Mouse (Mus musculus) T-helper 2 cell (primary cell): ENCODE measurements at regions not wholly inside any gene's neighbourhood (a gene's known extent, or its start where the extent isn't known, plus 50 kb on each side); places are given as distances from the start of the nearest gene placed in this dataset.
"Not testable (repeated sequence)": the region's sequence is repeated elsewhere in the genome, so short reads cannot be mapped to it uniquely, and the experiment has no call there.

Source experiments
- in situ Hi-C: fragments of 300-600 bp; cut with MboI, MseI; formaldehyde crosslinking; loops from one replicate; pipeline ENCODE4 v1.15.1; 2025; ENCODE audit warnings: high pct_unique_total_duplicates

DNA sequence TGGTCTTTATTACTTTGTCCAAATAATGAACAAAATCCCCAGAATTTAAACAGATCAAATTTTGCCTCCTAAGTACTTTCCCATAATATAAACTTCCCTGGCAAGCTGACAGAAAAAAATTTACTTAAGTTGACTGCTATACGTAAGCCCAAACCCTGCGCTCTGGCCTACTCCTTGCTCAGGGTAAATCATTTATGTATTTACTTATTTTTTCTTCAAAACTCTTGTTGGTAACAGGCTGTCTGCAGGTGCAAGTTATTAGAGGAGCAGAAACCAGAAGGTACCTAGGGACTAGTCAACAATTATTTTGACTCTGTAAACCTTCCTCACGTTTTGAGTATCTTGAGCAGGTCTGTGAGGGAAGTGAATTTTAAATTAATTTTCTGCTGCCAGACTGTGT, 2615.7 kb downstream of the Poteg start:
- in situ Hi-C loops, result no loop called here

DNA sequence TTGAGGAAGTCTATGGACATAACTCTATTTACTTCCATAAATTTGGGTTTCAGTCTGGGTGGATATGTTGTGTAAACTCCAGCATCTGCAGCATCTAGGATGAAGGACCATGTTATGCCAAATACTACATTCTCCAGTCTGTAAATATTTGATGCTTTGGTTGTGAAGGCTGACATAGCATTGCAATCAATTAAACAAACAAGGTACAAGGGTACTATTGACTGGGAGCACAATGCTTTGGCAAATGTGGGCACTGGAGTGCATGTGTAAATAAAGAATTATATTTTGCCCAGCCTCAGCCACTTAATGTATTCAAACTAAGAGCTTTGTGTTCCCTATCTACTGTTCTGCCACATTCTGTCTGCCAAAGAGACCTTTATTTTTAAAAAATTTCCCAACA, 2630.3 kb downstream of the Poteg start:
- in situ Hi-C loops, result no loop called here

DNA sequence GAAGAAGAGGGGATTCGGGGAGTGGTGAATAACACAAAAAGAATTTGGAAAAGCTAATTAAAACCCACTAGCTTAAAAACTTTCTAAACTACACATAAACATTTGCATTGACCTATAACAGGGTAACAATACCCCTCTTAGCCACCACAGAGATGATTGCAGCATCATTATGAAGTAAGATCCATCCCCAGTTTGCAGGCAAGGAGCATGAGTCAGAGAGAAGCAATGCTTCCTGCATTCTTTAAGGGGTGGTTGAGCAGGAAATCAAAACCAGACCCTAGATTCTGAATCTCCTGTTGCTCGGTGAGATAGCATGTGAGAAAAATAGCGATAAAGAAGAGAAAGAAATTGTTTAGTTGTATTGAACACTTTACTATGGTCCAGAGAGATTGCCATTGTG, 2680.3 kb downstream of the Poteg start:
- in situ Hi-C loops, result no loop called here

DNA sequence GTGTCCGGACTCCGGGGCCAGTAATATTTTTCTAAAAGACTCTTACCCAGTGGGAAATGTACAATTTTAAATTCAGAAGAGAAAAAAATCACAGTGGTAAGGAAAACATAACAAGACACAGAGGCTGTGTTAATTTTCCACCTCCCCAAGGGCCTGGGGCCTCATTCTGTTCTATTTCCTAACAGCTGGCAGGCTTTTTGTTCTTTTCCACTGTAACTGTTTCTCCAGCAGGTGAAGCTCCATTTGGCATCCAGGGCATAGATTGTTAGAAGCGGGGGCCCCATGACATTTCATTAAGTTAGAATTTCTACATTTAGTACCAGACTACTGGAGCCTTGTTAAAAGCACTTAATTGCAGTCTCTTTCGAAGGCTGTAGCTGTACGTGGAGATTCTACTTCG, 2687.5 kb downstream of the Poteg start:
- in situ Hi-C loops, result no loop called here

DNA sequence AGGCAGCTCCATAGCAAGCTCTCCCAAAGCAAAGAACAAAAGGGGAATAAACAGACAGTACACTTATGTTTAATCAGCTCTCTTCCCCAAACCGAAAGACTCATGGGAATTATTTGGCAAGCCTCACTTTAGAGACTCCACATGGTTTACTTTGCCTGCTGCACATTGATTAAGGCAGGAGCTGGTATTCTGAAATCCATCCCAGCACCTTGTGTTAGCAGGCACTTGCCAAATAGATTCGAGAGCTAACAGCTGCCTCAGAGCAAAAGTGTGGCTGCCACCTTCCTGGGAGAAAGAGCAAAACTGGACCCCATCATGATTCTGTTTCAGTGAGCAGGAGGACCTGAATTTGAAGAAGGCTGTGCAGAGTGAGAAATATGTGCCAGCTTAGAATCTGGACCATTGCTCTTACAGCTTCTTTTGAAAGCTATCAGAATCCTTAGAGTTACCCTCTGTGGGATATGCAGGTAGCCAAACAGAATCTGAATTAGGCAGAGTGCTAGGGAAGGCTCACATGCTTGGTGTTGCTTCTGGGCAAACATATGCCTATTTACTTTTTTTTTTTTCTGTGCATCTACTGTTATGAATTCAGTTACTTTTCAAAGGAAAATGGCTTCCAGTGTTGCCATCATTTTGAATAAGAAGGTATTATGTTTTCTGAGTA, 2703.8 kb downstream of the Poteg start:
- in situ Hi-C loops, result no loop called here

DNA sequence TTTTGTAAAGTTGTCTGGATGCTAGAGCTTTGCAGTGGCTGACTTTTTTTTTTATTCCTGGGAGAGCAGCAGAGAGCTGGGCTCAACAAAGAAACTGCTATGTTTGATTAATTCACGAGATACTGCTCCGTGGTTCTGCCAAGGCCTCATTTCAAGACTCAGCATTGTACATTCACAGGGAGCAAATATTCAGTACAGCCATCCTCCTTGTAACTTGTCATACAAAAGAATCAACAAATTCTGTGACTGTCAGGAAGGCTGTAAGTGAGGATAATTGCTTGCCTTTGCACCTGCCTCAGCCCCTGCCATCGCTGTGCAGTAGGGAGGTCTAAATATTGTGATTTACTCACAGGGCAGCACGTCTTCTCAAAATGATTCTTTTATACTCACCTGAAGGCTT, 2705.5 kb downstream of the Poteg start:
- in situ Hi-C loops, result no loop called here

GRCm38 (mm10) chr8:30171881-30172280, 2724.4 kb downstream of the Poteg start:
- in situ Hi-C loops, result no loop called here

- in situ Hi-C loops, result not testable (repeated sequence)
Measured at GRCm38 (mm10) chr8:30202746-30203145, 2755.3 kb downstream of the Poteg start.

- in situ Hi-C loops, result no loop called here
Measured at GRCm38 (mm10) chr8:30227354-30227753, 2779.9 kb downstream of the Poteg start.

DNA sequence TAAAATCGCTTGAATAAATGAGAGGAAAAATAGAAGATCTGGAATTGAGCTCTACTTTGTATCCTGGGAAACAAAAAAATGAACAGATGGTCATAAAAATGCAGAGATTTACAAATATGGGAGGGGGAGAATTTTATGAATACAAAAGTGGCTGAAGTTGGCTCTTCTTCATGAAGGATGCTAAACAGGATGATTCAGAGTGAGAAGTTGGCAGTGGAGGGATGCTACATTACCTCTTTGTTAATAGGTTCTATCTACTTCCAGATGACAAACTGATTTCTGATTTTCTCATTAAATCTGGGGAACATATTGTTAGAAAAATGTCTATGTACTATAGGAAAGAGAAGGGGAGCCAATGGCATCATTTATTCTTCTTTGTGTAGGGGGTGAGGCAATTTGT, 2785.8 kb downstream of the Poteg start:
- in situ Hi-C loops, result no loop called here

DNA sequence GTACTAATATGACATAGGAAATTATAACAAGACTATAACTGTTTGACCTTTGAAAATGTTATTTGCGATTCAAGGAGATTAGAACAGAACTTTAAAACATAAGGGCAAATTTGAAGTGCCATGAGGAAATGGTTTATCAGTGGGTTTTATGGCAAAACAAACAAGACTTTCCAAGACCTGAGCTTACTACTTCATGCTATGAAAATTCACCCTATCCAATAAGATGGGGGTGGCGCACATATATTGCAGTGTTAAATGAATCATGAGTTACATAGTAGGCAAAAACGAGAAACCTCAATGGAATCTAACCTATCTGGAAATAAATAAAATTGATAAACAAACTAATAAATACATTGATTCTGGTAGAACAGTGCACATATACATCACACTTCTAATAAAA, 2804.3 kb downstream of the Poteg start:
- in situ Hi-C loops, result no loop called here

DNA sequence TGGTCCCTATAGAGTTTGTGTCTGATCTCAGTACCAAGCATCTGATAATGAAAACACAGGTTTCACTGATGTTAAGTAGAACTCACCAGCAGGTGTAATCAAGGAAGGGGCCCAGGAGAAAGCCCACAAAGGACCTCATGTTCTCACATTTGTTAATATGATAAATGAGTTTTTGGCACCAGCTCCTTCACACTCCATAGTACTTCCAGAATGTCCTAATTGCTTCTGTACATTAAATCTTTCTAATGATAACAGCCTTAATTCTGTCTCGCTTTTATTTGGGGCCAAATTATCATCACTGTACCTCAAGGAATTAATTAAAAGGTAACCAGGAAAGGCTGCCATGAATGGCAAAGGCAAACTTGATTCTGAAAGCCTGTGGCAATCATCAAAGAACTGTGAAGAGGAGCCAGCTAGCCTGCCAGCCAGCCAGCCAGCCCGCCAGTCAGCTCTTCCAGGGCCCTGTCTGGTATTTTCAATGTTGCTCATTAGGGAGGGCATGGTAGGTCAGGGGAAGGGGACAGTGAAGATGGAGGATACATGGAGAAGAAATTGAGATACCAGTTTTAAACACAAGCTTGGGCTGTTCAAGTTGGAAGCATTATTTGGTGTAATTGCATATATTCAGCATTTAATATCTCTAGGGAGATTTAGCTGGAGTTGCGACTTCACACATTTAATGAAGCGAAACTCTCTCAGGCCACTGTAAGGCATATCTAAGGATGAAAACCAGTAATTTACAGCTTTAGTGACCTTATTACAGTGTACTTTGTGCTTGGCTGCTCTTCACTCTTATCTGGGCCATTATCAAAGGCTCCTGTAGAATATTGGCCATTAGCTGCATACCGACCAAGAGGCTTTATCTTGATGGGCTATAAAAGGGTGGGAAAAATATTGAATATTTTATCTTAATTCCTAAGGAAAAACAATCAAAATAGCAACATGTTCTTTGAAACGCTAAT, 2822.8 kb downstream of the Poteg start:
- in situ Hi-C loops, result no loop called here

DNA sequence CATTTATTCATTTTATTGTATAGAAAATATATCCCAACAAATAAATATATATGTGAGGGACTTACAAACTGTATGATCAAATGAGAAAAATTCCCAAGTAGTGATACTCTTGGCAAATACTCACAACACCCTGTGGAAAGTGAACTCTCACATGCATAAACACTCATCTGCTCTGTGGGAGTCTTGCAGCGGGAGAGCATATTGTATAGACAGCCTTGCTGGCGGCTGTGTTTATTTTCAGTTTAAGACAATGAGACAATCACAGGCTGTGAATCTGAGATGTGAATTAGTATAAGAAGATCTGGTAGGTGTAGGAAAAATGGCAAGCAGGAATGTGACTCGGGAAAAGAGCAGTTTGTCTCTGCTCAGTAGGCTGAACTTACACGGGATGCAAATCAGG, 2841.7 kb downstream of the Poteg start:
- in situ Hi-C loops, result loop anchor here (10.0 kb wide), 1 partner anchor 1344 kb away; no protein-coding TSS in a partner anchor

GRCm38 (mm10) chr8:30331201-30331600, 2883.7 kb downstream of the Poteg start:
- in situ Hi-C loops, result no loop called here

DNA sequence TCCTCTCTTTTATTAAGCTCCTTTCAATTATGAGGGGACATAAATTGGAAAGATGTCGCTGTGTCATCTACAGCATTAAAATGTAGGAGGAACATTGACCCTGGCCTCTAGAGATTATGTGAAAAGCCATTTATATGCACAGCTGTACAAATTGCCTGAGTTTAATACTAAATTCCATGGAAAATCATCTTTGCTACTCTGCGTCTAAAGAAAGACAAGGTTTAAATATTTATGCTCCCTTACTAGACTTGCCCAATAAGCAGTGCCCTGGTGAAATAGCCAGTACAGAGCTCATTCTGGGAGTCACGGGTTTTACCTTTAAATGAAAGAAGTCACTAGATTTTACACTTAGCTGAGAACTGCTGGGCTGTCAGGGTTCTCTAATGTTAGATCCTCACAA, 2885.9 kb downstream of the Poteg start:
- in situ Hi-C loops, result no loop called here

DNA sequence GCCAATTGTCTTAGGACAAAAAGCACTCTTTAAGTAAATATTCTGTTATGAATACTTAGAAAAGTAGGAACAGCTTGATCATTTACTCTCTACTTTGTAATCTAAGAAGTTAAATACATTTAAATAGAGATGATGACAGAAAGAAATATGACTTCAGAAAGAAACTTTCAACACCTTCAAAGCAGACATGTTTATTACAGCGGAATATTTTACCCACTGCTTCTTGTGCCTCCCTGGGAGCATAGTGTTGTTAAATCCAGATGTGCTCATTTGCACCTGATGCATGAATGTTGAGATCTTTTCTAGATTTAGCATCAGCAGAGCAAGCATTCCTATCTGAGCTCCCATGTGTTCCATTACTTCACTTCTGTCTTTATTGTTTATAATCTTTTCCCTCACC, 2912.0 kb downstream of the Poteg start:
- in situ Hi-C loops, result no loop called here

GRCm38 (mm10) chr8:30365721-30366120, 2918.3 kb downstream of the Poteg start:
- in situ Hi-C loops, result no loop called here

DNA sequence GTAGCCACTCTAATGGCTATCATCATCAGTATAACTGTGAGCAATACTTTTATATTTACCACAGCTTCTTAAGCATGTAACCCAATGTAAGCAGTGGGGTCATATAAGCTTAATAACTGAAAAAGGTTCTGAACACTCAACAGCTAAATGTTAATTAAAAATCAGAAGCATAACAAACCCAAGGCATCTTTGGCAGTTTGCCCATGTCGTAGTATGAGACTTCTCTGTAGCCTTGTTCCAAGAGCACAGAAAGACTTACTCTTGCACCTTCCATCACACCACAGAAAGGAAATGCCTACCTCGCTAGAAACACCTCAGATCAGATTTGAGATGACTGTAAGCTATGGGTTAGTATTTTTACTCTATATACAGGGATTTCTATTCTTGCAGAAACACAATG, 2944.5 kb downstream of the Poteg start:
- in situ Hi-C loops, result no loop called here

GRCm38 (mm10) chr8:30439423-30439822, 2989.1 kb upstream of the 5930422O12Rik start:
- in situ Hi-C loops, result no loop called here

DNA sequence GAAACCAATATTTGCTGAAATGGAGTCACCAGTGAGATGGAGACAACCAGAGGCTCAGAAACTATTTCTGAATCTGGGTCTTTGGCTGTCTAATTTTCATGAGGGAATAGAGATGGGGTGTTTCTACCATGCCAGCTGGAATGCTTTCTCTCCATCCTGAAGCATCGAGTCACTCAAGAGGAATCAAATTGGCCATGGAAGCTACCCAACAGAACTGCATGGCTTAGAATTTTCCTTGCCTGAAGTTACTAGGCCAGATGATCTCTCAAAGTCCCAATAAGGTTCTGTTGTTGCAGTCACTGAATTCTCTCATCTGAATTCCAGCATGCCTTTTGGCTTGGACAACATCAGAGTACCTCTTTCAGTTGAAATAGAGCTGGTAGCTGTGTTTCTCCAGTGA, 2986.7 kb upstream of the 5930422O12Rik start:
- in situ Hi-C loops, result no loop called here

DNA sequence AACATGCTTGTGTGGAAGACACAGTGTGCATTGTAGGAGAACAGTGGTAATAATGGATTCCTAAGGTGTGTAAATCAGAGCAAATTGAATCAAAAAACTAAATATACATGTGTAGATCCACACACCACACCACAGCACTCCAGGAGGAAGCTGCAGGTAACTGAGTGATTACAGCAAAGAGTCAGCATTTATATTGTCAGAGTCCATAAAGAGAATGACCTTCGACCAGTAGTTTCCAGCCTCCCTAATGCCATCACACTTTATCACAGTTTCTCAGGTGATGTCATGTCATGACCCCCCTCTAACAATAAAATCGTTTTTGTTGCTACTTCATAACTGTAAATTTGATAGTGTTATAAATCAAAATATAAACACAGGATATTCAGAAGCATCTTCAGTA, 2984.6 kb upstream of the 5930422O12Rik start:
- in situ Hi-C loops, result no loop called here

- in situ Hi-C loops, result no loop called here
Measured at GRCm38 (mm10) chr8:30444274-30444673, 2984.2 kb upstream of the 5930422O12Rik start.

DNA sequence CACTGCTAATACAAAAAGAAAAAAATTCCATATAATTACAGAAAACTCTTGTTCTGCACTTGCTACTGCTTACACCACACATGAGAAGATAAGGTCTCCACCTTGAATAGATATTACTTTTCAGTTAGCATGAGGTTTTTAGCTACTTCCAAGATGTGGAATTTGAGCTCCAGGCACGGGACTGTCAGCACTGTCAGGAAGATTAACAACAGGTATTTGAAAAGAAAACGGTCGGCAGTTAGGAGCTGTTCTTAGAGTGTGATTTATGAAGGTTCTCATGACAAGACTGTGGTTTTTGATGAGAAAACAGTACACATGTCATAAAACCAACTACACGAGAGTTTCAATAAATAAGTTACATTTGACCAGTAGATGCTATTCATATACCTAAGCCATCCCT, 2970.4 kb upstream of the 5930422O12Rik start:
- in situ Hi-C loops, result no loop called here
